Mouse (Mus musculus): ENCODE data around the gene Wdr90. TPM values are rescaled to one million over a fixed set of nuclear protein-coding genes. Genes with fewer than 3 reads are reported as not detected.
"Not testable (repeated sequence)": the region's sequence is repeated elsewhere in the genome, so short reads cannot be mapped to it uniquely, and the experiment has no call there.

The Wdr90 gene
- polyA plus RNA-seq, 1 experiment: 34.5 TPM

DNA sequence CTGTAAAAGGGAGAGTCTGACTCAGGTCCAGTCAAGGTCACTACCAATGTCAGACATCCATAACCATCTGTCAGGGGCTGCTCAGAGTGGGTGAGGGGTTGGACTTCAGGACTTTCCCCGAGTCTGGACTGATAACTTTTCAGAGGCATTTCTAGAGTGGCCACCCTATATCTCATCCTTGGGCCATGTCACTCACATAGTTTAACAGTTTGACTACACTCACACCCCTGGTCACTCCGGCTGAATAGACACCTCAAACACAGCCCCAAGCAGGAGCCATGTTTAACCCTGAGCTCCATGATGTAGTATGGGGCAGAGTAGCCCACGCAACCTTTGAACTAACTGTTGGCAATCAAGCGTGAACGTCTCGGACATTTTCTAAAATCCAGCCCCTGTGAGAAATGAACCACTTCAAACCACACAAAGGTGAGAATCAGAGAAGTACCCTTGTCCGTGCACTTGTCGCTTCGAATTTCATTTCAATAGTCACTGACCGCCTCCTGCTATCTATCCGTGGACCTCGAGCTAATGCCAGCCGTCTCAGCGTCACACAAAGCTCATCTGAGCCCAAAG, 12.9 kb upstream of the Wdr90 start:
- peak overlapping the region; percentile 49 for H3K27ac ChIP-seq (ENCODE audit: insufficient read depth, low read length)
- no peak for TF ChIP-seq POLR2A (IDR thresholded peaks at IDR 0.05; ENCODE audit: low read depth, low read length)
- no peak for TF ChIP-seq CTCF (IDR thresholded peaks at IDR 0.05; ENCODE audit: extremely low read depth, insufficient read depth, insufficient read length, insufficient replicate concordance)
- H3K36me3 ChIP-seq (ENCODE audit: control insufficient read depth, insufficient read depth, low read length): peaks cover 4% of the 10 kb centered on the region; the same call in 1 of the 2 replicates
- no peaks in the 10 kb centered on the region for H3K27me3 ChIP-seq (ENCODE audit: control insufficient read depth, insufficient read depth, low read length)
- H3K4me1 ChIP-seq (ENCODE audit: control insufficient read depth, insufficient read depth, insufficient read length): no peaks in the 10 kb centered on the region; the same call in 1 of the 2 replicates
- peak overlapping the region; percentile 93 for H3K4me3 ChIP-seq (ENCODE audit: extremely low read depth, insufficient read depth, insufficient read length)
- no peak for DNase-seq (ENCODE audit: low read depth in 1 of 2, low spot score in 2 of 2)
- 12% methylated on average over 14 of the region's 14 CpGs for WGBS

DNA sequence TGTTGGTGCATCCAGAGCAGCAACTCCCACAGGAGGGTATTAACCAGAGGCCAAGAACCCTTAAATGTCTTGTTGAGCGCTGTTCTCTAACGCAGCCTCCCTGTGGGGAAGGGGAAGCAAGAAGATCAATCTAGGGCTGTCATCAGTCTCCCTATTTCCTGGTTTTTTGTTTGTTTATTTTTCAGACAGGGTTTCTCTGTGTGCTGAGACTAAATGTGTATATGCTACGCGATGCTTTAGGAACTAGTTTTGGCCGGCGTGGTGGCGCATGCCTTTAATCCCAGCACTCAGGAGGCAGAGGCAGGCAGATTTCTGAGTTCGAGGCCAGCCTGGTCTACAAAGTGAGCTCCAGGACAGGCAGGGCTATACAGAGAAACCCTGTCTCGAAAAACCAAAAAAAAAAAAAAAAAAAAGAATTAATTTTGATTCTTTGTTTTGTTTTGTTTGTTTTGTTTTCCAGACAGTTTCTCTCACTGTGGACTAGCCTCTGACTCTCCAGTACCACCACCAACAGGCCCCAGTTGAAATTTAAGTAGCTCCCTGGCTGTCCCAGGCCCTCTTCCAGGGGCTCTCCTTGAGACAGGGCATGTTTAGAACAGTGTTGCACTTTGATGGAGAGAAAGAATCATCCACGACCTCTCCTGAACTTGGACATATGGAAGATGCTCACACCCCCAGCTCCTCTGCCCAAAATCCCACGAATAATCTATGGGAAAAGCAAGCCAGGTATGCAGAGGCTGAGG, 12.3 kb upstream of the Wdr90 start:
- Histone ChIP-seq H3K4me3 (ENCODE audit: extremely low read depth, insufficient read depth, insufficient read length) (no peak overlapping the region), H3K4me1 (ENCODE audit: control insufficient read depth, insufficient read depth, insufficient read length) (no peaks in the 10 kb centered on the region; the same call in 1 of the 2 replicates), H3K27me3 (ENCODE audit: control insufficient read depth, insufficient read depth, low read length) (no peaks in the 10 kb centered on the region), H3K36me3 (ENCODE audit: control insufficient read depth, insufficient read depth, low read length) (peaks cover 2% of the 10 kb centered on the region; the same call in 1 of the 2 replicates), H3K27ac (ENCODE audit: insufficient read depth, low read length) (no peak overlapping the region)
- WGBS: 86% methylated on average over 11 of the region's 11 CpGs
- TF ChIP-seq POLR2A (IDR thresholded peaks at IDR 0.05; ENCODE audit: low read depth, low read length) (no peak), CTCF (IDR thresholded peaks at IDR 0.05; ENCODE audit: extremely low read depth, insufficient read depth, insufficient read length, insufficient replicate concordance) (no peak)
- no peak for DNase-seq (ENCODE audit: low read depth in 1 of 2, low spot score in 2 of 2)

DNA sequence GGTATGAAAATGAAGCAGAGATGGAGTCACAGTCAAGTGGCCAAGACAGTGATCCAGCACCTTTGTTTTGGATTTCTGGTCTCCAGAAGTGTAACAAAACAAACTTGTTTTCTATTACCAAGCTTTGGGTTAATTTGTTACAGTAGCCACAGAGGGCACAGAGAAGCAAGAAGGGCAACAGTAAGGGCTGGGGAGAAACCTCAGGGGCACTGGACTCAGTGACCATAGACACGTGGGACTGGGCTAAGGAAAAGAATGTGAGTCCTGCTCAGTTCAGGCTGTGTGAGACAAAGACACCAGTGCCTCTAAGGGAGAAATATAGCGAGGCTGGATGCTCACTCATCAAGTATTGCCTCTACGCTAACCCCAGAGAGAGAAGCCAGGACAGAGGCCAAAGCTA, 11.4 kb upstream of the Wdr90 start:
- 0 out of 2 replicates have a peak, but pooled peaks cover under 1% of the 10 kb centered on the region for H3K36me3 ChIP-seq (ENCODE audit: control insufficient read depth, insufficient read depth, low read length)
- no peak for TF ChIP-seq POLR2A (IDR thresholded peaks at IDR 0.05; ENCODE audit: low read depth, low read length)
- TF ChIP-seq CTCF (IDR thresholded peaks at IDR 0.05; ENCODE audit: extremely low read depth, insufficient read depth, insufficient read length, insufficient replicate concordance): no peak
- whole genome bisulfite sequencing: 88% methylated on average over 3 of the region's 3 CpGs
- no peak overlapping the region for H3K4me3 ChIP-seq (ENCODE audit: extremely low read depth, insufficient read depth, insufficient read length)
- H3K27ac ChIP-seq (ENCODE audit: insufficient read depth, low read length): no peak overlapping the region
- no peaks in the 10 kb centered on the region for H3K27me3 ChIP-seq (ENCODE audit: control insufficient read depth, insufficient read depth, low read length)
- no peak for DNase-seq (ENCODE audit: low read depth in 1 of 2, low spot score in 2 of 2)
- H3K4me1 ChIP-seq (ENCODE audit: control insufficient read depth, insufficient read depth, insufficient read length): no peaks in the 10 kb centered on the region; the same call in 1 of the 2 replicates

DNA sequence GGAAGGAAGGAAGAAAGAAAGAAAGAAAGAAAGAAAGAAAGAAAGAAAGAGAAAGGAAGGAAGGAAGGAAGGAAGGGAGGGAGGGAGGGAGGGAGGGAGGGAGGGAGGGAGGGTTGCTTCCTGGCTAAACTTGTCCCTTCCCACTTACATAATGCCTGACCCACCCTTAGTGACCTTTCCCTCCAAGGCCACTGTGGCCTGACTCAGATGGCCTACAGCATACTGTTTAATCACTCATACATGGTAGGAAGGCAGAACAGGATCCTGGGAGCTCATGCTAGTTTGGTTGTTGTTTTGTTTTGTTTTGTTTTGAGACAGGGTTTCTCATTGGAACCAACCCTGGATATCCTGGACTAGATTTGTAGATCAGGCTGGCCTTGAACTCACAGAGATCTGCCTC, 10.3 kb upstream of the Wdr90 start:
- H3K27ac ChIP-seq (ENCODE audit: insufficient read depth, low read length); H3K27me3 ChIP-seq (ENCODE audit: control insufficient read depth, insufficient read depth, low read length); DNase-seq (ENCODE audit: low read depth in 1 of 2, low spot score in 2 of 2); H3K36me3 ChIP-seq (ENCODE audit: control insufficient read depth, insufficient read depth, low read length); H3K4me3 ChIP-seq (ENCODE audit: extremely low read depth, insufficient read depth, insufficient read length); H3K4me1 ChIP-seq (ENCODE audit: control insufficient read depth, insufficient read depth, insufficient read length): not testable (repeated sequence)

DNA sequence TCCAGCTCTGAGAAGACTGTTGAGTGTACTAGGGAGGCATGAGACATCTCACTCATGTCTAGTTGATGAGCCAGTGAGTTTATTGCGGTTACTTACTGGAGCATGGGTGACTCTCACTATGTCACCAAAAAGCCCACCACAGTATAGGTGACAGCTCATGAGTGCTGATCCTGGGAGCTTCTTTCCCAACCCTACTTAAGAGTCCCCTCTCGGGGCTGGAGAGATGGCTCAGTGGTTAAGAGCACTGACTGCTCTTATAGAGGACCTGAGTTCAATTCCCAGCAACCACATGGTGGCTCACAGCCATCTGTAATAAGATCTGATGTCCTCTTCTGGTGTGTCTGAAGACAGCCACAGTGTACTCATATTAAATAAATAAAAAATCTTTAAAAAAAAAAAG, 8.7 kb upstream of the Wdr90 start:
- Histone ChIP-seq H3K36me3 (ENCODE audit: control insufficient read depth, insufficient read depth, low read length) (no peaks in the 10 kb centered on the region), H3K27ac (ENCODE audit: insufficient read depth, low read length) (no peak overlapping the region), H3K4me1 (ENCODE audit: control insufficient read depth, insufficient read depth, insufficient read length) (no peaks in the 10 kb centered on the region; the same call in 1 of the 2 replicates), H3K27me3 (ENCODE audit: control insufficient read depth, insufficient read depth, low read length) (no peaks in the 10 kb centered on the region), H3K4me3 (ENCODE audit: extremely low read depth, insufficient read depth, insufficient read length) (no peak overlapping the region)
- DNase-seq (ENCODE audit: low read depth in 1 of 2, low spot score in 2 of 2): no peak
- 92% methylated on average over 2 of the region's 2 CpGs for WGBS
- TF ChIP-seq CTCF (IDR thresholded peaks at IDR 0.05; ENCODE audit: extremely low read depth, insufficient read depth, insufficient read length, insufficient replicate concordance) (no peak), POLR2A (IDR thresholded peaks at IDR 0.05; ENCODE audit: low read depth, low read length) (no peak)

DNA sequence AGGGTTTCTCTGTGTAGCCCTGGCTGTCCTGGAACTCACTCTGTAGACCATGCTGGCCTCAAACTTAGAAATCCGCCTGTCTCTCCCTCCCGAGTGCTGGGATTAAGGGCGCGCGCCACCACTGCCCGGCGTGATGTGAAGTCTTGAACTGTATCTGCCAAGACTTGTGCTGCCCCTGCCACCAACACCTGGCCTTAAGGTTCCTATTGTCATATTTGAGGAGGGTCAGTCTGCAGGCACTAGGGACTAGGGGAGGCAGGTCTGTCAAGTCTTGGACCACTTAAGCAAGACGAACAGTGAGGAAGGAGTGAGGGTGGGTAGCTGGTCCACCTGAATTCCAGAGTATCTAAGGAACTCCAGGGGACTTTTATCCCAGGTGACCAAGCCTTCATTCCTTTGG, 8.2 kb upstream of the Wdr90 start:
- TF ChIP-seq POLR2A (IDR thresholded peaks at IDR 0.05; ENCODE audit: low read depth, low read length): no peak
- Histone ChIP-seq H3K4me1 (ENCODE audit: control insufficient read depth, insufficient read depth, insufficient read length) (no peaks in the 10 kb centered on the region; the same call in 1 of the 2 replicates), H3K27me3 (ENCODE audit: control insufficient read depth, insufficient read depth, low read length) (no peaks in the 10 kb centered on the region), H3K4me3 (ENCODE audit: extremely low read depth, insufficient read depth, insufficient read length) (no peak overlapping the region), H3K27ac (ENCODE audit: insufficient read depth, low read length) (no peak overlapping the region), H3K36me3 (ENCODE audit: control insufficient read depth, insufficient read depth, low read length) (no peaks in the 10 kb centered on the region)
- DNase-seq (ENCODE audit: low read depth in 1 of 2, low spot score in 2 of 2): no peak
- WGBS: 95% methylated on average over 8 of the region's 8 CpGs

DNA sequence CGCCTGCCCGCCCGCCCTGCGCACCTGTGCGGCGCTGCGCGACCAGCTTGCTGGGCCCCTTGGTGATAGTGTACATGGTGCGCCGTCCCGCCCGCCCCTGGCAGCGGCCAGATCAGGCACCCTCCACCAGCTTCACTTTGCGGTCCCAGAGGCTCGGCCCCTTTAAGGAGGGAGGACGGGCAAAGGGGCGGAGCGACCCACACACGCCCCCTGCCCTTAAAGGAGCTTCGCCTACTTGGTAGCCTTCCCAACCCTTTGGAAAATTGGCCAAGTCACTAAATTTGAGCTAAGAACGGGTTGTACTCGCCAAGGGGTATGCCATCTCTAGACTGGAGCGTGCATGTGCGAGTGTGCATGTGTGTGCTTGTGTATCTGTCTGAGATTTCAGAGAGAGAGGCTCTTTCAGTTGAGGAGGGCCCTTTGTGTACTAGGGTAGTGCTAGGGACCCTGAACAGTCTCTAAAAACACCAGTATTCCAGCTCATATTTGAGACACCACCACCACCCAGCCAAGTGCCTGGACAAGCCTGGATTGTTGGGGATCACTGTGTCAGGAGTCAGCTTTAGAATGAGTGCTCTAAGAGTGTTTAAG, 7.4 kb upstream of the Wdr90 start, which contains the start of gene Mcrip2:
Gene Mcrip2, minus strand, starts transcription at position 164 of the 591 bp plus-strand sequence.
- WGBS: under 1% methylated on average over 24 of the region's 24 CpGs
- no peaks in the 10 kb centered on the region for H3K36me3 ChIP-seq (ENCODE audit: control insufficient read depth, insufficient read depth, low read length)
- H3K4me1 ChIP-seq (ENCODE audit: control insufficient read depth, insufficient read depth, insufficient read length): no peaks in the 10 kb centered on the region; the same call in 1 of the 2 replicates
- no peak within 1 kb of the TSS; the same call in none of the 2 replicates for H3K27ac ChIP-seq (ENCODE audit: insufficient read depth, low read length)
- peak within 1 kb of the TSS; percentile 73 for H3K4me3 ChIP-seq (ENCODE audit: extremely low read depth, insufficient read depth, insufficient read length)
- TF ChIP-seq POLR2A (IDR thresholded peaks at IDR 0.05; ENCODE audit: low read depth, low read length): no peak
- TF ChIP-seq CTCF (IDR thresholded peaks at IDR 0.05; ENCODE audit: extremely low read depth, insufficient read depth, insufficient read length, insufficient replicate concordance): no peak
- DNase-seq (ENCODE audit: low read depth in 1 of 2, low spot score in 2 of 2): peak in 1 of 2 experiments; percentile 63
- H3K27me3 ChIP-seq (ENCODE audit: control insufficient read depth, insufficient read depth, low read length): no peaks in the 10 kb centered on the region
